Mouse (Mus musculus): Measurements from ENCODE around the gene Filip1l. TPM values are rescaled to one million over a fixed set of nuclear protein-coding genes. Genes with fewer than 3 reads are reported as not detected.

Filip1l gene
- polyA plus RNA-seq, 1 experiment from 2014 or later: 3.3 TPM

Other genes with a start within 250 kb of the Filip1l start
- gene Tomm70a, start 231.4 kb upstream of the Filip1l start, polyA plus RNA-seq (2015; fragmentation: Nextera tagmentation; extraction: Ambion mirVana): 54.6 and 54.7 TPM in 2 replicates
- 39.9 and 45.0 TPM in 2 replicates for gene Nit2, start 185.8 kb upstream of the Filip1l start, polyA plus RNA-seq (2015; fragmentation: Nextera tagmentation; extraction: Ambion mirVana)
- gene Tbc1d23, start 121.6 kb upstream of the Filip1l start, polyA plus RNA-seq (2015; fragmentation: Nextera tagmentation; extraction: Ambion mirVana): 29.0 and 33.5 TPM in 2 replicates
- 0.12 and 0.18 TPM in 2 replicates for gene Tmem30c, start 60.2 kb upstream of the Filip1l start, polyA plus RNA-seq (2015; fragmentation: Nextera tagmentation; extraction: Ambion mirVana)